Mouse (Mus musculus): Measurements from ENCODE around the gene Frmpd1.

- TF ChIP-seq POLR2A (IDR thresholded peaks at IDR 0.05; ENCODE audit: control insufficient read depth, low read depth, low read length) = no peak
- peak; percentile 46; the same call in 1 of the 2 replicates for TF ChIP-seq CTCF (IDR thresholded peaks at IDR 0.05; ENCODE audit: control insufficient read depth, insufficient read depth, insufficient replicate concordance, low read depth, low read length)
These were observed 123.4 kb downstream of the Frmpd1 start for GRCm38 (mm10) chr4:45308046-45308445.
